Mouse (Mus musculus): ENCODE measurements around the gene Smad9.

DNA sequence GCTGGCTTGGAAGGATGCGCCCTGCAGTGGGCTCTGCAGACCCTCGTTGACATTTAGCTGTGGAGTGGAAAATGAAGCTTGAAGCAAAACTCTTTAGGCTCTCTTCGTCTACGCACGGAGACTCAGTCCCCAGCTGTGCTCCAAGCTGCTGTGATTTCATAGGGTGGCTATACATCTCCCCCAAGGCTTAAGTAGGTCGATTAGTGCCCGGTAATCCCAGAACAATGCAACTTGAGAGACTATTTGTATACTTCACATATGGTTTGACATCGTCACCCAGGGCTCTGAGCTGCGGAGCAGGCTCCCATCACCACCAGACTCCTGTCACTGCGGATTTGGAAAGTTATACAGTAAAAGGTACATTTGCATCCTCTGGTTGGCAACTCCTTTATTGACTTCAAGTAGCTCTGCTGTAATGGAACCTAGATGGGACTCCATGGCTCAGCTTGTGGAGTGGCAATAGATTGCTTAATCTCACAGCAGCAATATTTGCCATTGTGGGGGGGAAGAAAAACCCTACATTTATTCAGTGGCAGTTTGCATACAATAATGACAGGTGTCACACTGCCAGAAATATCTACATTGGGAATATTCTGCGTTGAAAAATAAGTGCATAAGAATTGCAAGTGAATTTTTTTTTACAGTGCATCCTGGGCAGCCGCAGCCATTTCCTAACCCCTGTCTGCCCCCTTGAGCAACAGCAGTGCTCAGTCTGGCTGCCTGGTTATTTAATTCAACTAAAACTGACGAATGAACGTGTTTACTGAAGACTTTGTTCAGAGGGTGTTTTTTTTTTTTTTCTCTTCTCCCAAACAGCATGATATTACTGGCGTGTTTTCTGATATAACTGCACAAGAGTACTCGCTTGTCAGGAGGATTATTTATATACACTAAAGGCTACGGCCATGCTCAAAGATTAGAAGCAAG, 14.2 kb downstream of the Smad9 start:
- TF ChIP-seq CTCF (IDR thresholded peaks at IDR 0.05; ENCODE audit: control insufficient read depth, insufficient read depth, low read length) (no peak), POLR2A (IDR thresholded peaks at IDR 0.05; ENCODE audit: borderline replicate concordance, control insufficient read depth, low read depth, low read length) (no peak)
